Mouse (Mus musculus): ENCODE measurements around the gene Lgals7.

Lgals7 gene

DNA sequence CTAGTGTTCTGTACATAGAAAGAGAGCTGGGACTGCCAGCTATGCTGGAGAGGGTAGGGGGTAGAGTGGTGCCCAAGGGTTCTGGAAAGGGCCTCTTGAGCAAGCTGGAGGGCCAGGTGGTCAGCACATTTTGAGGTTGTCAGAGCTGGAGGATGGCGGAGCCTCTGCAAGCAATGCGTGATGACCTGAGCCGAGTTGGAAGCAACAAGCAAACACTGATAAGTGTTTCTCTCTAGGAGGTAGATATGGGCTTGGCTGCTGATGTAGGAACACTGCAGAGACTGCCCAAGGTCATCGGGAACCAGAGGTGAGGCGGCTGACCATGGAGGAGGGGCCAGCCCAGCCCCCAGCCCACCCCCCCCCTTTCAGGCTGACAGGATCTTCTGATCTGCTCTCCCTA, 32.7 kb upstream of the Lgals7 start:
- DNase-seq (ENCODE audit: low spot score in 2 of 2), result no peak

- no peak for DNase-seq (ENCODE audit: low spot score in 2 of 2)
Measured at GRCm38 (mm10) chr7:28831411-28832125, 32.1 kb upstream of the Lgals7 start.

DNA sequence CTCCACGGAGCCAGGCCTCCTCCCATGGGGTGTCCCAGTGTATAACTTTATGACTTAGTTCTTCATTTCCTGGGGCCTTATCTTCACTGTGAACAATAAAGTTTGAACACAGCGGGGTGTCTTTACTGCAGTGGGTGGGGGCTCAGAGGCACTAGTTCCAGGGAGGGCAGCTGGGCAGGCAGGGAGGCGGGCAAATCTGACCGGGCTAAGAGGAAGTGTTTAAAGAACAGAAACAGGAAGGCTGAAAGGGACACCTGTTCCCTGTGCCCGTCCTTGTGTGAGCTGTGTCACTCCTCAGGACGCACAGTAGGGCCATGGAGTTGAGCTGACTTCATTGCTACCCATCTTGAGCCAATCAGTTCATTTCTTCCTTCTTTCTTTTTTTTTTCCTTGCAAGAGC, 31.5 kb upstream of the Lgals7 start:
- DNase-seq (ENCODE audit: low spot score in 2 of 2), result no peak

DNA sequence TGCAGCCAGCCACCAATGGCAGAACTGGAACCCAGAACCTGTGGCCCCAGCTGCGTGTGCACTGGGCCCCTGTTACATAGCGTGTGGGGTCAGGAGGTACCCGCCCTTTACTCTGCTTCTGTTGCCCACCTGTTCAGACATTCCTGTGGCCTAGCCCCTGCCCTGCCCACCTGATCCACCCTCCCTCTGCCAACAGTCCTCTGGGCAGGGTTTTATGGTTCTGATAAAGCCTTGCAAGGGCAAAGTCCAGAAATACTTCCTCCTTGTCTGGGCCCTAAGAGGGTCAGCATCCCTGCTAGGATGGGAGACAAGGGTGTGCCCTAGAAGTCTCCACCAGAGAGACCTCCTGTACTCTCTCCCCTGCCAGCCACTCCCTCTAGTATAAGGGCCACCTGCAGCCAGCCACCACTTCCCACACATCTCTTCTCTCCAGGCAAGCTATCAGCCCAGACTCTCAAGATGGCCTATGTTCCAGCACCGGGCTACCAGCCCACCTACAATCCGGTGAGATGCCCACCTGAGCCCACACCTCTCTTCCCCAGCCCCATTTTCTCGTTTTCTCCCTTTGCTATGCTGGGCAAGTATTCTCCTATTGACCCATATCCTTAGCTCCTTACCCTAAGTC, 29.8 kb upstream of the Lgals7 start, which contains the start of gene Lgals4:
TSS of gene Lgals4 (plus strand) at position 132 of the 625 bp plus-strand sequence.
- DNase-seq (ENCODE audit: low spot score in 2 of 2), result no peak

DNA sequence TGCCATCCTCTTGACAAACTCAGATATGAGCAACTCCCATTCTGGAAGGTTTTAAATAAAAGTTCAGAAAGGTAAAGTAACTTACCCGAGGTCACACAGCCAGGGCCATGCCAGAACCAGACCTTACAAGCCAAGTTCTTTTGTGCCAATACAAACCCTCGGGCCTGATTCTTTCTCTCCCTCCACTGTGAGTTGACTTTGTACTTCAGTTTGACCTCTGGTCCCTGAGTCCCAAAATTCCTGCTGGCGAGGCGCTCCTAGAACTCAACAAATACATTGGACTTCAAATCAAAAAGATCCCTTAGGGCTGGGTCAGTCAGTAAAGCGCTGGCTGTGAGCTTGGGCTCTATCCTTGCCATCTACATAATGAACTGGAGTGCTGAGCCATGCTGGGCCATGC, 26.7 kb upstream of the Lgals7 start:
- no peak for DNase-seq (ENCODE audit: low spot score in 2 of 2)

DNA sequence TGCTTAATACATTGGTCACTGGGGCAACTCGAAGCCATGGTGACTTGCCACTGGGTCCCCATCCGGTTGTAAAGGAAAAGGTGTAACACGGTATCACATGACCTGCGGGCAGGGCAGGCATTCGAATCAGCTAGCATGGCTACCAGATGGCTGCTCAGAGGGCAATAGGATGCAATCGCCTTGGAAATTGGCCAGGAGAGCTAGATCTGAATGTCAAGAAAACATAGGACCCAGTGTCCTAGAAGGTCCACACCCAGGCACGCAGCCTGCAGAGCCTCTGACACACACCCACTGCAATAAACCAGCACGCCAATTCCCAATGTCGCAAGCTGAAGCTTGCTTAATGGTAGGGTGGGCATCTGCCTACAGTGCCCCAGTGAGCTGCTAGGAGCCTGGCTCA, 25.3 kb upstream of the Lgals7 start:
- DNase-seq (ENCODE audit: low spot score in 2 of 2), result peak in 1 of 2 experiments; percentile 75

- DNase-seq (ENCODE audit: low spot score in 2 of 2), result no peak
Measured at GRCm38 (mm10) chr7:28847273-28847672, 16.4 kb upstream of the Lgals7 start.

DNA sequence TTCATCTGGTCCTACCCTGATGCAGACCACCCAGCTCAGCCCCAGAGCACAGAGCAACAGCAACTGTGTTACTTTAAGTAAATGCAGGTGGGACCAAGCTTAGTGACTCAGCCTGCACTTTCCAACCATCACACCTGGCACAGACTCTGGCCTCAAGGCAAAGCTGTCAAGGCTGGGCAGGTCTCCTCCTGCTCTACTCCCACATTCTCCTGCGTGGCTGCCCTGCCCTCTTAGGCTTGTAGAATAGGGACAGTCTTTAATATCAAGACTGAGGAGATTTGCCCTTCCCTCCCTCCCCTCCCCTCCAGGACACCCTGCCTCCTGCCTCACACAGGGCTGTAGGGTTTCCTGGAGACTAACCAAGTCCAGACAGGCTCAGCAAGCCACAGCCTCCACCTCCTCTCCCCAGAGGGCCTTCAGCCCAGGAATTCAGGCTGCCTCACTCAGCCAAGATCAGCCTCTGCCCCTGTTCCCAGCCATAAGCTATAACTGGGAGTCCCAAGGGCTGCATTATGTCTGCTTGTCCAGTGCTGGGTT, 13.9 kb upstream of the Lgals7 start:
- peak in 1 of 2 experiments; percentile 62 for DNase-seq (ENCODE audit: low spot score in 2 of 2)

GRCm38 (mm10) chr7:28850642-28851041, 13.0 kb upstream of the Lgals7 start:
- DNase-seq (ENCODE audit: low spot score in 2 of 2), result no peak

GRCm38 (mm10) chr7:28859953-28860352, 3.7 kb upstream of the Lgals7 start:
- DNase-seq (ENCODE audit: low spot score in 2 of 2), result no peak

GRCm38 (mm10) chr7:28860898-28861297, 2.8 kb upstream of the Lgals7 start:
- no peak for DNase-seq (ENCODE audit: low spot score in 2 of 2)

DNA sequence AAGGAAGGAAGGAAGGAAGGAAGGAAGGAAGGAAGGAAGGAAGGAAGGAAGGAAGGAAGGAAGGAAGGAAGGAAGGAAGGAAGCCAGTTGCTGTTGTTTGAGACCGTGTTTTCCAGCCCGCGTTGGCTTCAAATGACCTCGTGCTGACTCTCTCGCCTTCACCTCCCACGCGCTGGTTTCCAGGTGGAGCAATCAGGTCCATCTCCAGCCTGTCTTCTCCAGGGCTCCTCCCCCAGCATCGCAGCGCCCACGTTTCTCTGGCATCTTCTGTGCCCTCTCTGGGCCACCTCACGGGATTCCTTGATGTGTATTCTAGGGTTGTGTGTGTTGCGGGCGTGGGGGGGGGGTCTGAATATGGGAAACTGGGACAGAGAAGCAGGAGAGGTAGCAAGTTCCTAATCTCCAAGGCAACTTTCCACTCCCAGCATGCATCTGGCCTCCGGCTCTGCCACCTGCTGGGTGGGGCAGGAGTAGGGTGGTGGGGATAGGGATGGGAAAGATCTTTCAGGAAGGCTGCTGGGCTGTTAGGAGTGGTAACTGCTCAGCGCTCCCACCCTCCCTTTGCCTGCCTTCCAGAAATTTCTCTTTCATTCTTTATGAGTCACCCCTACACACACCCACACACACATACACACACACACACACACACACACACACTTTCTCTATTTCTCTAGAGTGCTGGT, 695 bp upstream of the Lgals7 start:
- peak in 1 of 2 experiments; percentile 24 for DNase-seq (ENCODE audit: low spot score in 2 of 2)

GRCm38 (mm10) chr7:28864288-28864750, 666 bp downstream of the Lgals7 start:
- no peak for DNase-seq (ENCODE audit: low spot score in 2 of 2)

DNA sequence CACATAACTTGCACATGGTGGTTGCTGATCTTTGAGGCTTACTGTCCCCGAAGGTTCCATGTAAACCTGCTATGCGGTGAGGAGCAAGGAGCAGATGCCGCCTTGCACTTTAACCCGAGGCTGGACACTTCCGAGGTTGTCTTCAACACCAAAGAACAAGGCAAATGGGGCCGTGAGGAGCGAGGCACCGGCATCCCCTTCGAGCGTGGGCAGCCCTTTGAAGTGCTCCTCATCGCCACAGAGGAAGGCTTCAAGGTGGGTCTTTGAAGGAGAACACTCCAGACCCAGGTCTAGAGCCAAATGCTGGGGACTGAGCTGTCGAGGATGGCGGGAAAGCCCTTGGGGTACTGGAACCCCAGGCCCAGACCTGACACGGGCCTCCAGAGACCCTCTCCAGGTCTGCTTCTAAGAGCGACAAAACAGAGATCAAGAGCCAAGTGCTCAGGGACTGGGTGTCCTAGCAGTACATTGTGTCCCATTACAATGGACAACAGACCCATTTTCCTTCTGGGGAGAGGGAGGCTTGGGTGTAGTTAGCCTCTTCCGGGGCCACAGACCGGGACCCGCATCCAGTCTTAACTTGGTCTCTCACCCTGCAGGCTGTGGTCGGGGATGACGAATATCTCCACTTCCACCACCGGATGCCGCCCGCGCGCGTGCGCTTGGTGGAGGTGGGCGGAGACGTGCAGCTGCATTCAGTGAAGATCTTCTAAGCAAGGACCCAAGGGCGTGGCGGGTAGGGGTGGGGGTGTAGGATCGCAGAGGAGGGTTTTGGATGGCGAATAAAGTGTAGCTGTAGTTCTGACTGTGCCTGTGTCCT, 2.0 kb downstream of the Lgals7 start:
- DNase-seq (ENCODE audit: low spot score in 2 of 2), result peak; percentile 78 to 84

GRCm38 (mm10) chr7:28866769-28867507, 3.3 kb downstream of the Lgals7 start:
- no peak for DNase-seq (ENCODE audit: low spot score in 2 of 2)

GRCm38 (mm10) chr7:28867508-28868340, 4.1 kb downstream of the Lgals7 start:
- peak; percentile 68 to 73 for DNase-seq (ENCODE audit: low spot score in 2 of 2)

DNA sequence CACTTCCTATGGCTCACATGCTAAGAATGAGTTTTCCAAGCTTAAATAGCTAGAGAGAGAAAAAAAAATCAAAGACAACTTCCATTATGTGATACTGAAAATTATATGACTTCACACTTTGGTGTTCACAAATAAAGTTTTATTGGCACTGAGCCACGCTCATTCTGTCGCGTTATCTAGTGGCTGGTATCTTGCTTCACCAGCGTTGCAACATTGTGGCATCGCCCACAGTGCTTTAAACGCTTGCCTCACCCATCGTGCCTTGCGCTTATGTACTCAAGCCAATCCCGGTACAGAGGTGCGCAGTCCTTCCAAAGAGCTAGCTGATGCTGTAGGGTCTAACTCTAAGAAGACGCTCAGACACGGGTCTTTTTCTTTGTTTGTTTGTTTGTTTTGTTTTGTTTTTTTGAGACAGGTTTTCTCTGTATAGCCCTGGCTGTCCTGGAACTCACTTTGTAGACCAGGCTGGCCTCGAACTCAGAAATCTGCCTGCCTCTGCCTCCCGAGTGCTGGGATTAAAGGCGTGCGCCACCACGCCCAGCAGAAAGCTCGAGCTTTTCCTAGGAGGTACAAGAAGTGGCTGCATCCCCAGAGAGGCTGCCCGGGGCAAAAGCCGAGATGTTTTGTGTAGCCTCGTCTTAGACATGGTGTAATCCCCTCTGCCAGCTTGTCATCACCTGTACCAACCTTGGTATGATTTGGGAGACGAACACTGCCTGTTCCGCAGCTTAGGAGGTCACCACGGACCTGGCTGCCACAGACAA, 7.4 kb downstream of the Lgals7 start:
- no peak for DNase-seq (ENCODE audit: low spot score in 2 of 2)

GRCm38 (mm10) chr7:28874565-28874964, 10.9 kb downstream of the Lgals7 start:
- DNase-seq (ENCODE audit: low spot score in 2 of 2), result no peak

- DNase-seq (ENCODE audit: low spot score in 2 of 2), result no peak
Measured at GRCm38 (mm10) chr7:28876099-28876498, 12.4 kb downstream of the Lgals7 start.

Measured in urinary bladder, postnatal 36 days (tissue).